Mouse (Mus musculus) retina, embryonic 14.5 days (tissue): ENCODE data around the gene Rbm15b.

Source experiments
- DNase-seq: peaks from one replicate; pipeline ENCODE4 v3.0.0-alpha.2; 2015; ENCODE audit warnings: low spot score

The Rbm15b gene

GRCm38 (mm10) chr9:106884996-106885900, 2.0 kb downstream of the Rbm15b start:
- DNase-seq = peak; percentile 31

GRCm38 (mm10) chr9:106884306-106884705, 2.9 kb downstream of the Rbm15b start:
- DNase-seq = peak; percentile 34

GRCm38 (mm10) chr9:106883085-106883484, 4.1 kb downstream of the Rbm15b start:
- DNase-seq = no peak

- DNase-seq = no peak
These were observed 5.1 kb downstream of the Rbm15b start for GRCm38 (mm10) chr9:106882176-106882575.

- DNase-seq = no peak
These were observed 6.0 kb downstream of the Rbm15b start for GRCm38 (mm10) chr9:106881071-106881755.

- no peak for DNase-seq
These were observed 7.8 kb downstream of the Rbm15b start for GRCm38 (mm10) chr9:106879471-106879870.

GRCm38 (mm10) chr9:106876666-106877065, 10.6 kb downstream of the Rbm15b start:
- DNase-seq = no peak

GRCm38 (mm10) chr9:106874216-106874615, 13.0 kb downstream of the Rbm15b start:
- no peak for DNase-seq

- no peak for DNase-seq
These were observed 29.2 kb downstream of the Rbm15b start for GRCm38 (mm10) chr9:106858036-106858435.

GRCm38 (mm10) chr9:106856664-106857063, 30.6 kb downstream of the Rbm15b start:
- DNase-seq = no peak

GRCm38 (mm10) chr9:106842800-106843199, 44.4 kb downstream of the Rbm15b start:
- DNase-seq = no peak

GRCm38 (mm10) chr9:106840569-106840968, 46.7 kb downstream of the Rbm15b start:
- DNase-seq = no peak
